Mouse (Mus musculus) MEL (cell line): ENCODE measurements at regions not wholly inside any gene's neighbourhood (a gene's known extent, or its start where the extent isn't known, plus 50 kb on each side); places are given as distances from the start of the nearest gene placed in this dataset.

Experiments
- DNase-seq: peaks from one replicate; pipeline ENCODE4 v3.0.0; 2011; ENCODE audit warnings: low read depth, low spot score
- H3K27ac ChIP-seq: 2 replicates; pipeline ENCODE4 v1.5.1; 2012; ENCODE audit warnings: low read depth, mild to moderate bottlenecking, control low read depth, low read length, moderate library complexity; ENCODE audit not compliant: control insufficient read depth
- H3K27me3 ChIP-seq, 2 experiments: fragments of 150-350 bp in 1 of 2; sonication (generic) in 1 of 2; 2 replicates each; pipeline ENCODE4 v1.6.1; 2012; ENCODE audit warnings: low read length in 2 of 2, mild to moderate bottlenecking in 2 of 2, improper control_type of control experiment in 1 of 2, moderate library complexity in 1 of 2; ENCODE audit not compliant: insufficient read depth in 2 of 2, control insufficient read depth in 1 of 2
- H3K36me3 ChIP-seq, 2 experiments: 2 replicates each; pipeline ENCODE4 v1.6.1; 2012 to 2014; ENCODE audit warnings: low read length in 2 of 2, improper control_type of control experiment in 1 of 2, inconsistent platforms in 1 of 2, mild to moderate bottlenecking in 1 of 2; ENCODE audit not compliant: insufficient read depth in 2 of 2, control insufficient read depth in 1 of 2
- H3K4me1 ChIP-seq, 2 experiments: fragments of 150-350 bp in 1 of 2; sonication (generic) in 1 of 2; 2 replicates each; pipeline ENCODE4 v1.6.1; 2012; ENCODE audit warnings: low read length in 2 of 2, improper control_type of control experiment in 1 of 2, mild to moderate bottlenecking in 1 of 2; ENCODE audit not compliant: insufficient read depth in 2 of 2, control insufficient read depth in 1 of 2
- H3K4me3 ChIP-seq, 2 experiments: fragments of 150-350 bp in 1 of 2; sonication (generic) in 1 of 2; 2 replicates each; pipeline ENCODE4 v1.5.1; 2012; ENCODE audit warnings: low read depth in 2 of 2, low read length in 2 of 2, mild to moderate bottlenecking in 2 of 2, moderate library complexity in 2 of 2, control low read depth in 1 of 2, improper control_type of control experiment in 1 of 2; ENCODE audit not compliant: control insufficient read depth in 1 of 2, insufficient read depth in 1 of 2
- H3K79me2 ChIP-seq: 2 replicates; pipeline ENCODE4 v1.6.1; 2012; ENCODE audit warnings: mild to moderate bottlenecking, low read length, moderate library complexity; ENCODE audit not compliant: control insufficient read depth, poor library complexity, insufficient read depth
- H3K9ac ChIP-seq: 2 replicates; pipeline ENCODE4 v1.6.1; 2012; ENCODE audit warnings: low read depth, mild to moderate bottlenecking, control low read depth, low read length, moderate library complexity; ENCODE audit not compliant: control insufficient read depth, poor library complexity, severe bottlenecking
- H3K9me3 ChIP-seq: fragments of 150-350 bp; sonication (generic); replicated peaks from 2 replicates; pipeline ENCODE4 v1.6.1; 2012; ENCODE audit warnings: mild to moderate bottlenecking, low read length, improper control_type of control experiment, moderate library complexity; ENCODE audit not compliant: insufficient read depth
- BHLHE40 ChIP-seq: IDR thresholded peaks from 2 replicates; pipeline ENCODE4 v1.6.1; 2012; ENCODE audit warnings: low read depth, mild to moderate bottlenecking, inconsistent platforms, low read length, improper control_type of control experiment, borderline replicate concordance
- CHD2 ChIP-seq: IDR thresholded peaks from 2 replicates; pipeline ENCODE4 v1.6.1; 2011; ENCODE audit warnings: low read length, improper control_type of control experiment
- E2F4 ChIP-seq: IDR thresholded peaks from 2 replicates; pipeline ENCODE4 v1.6.1; 2011; ENCODE audit warnings: low read depth, low read length, improper control_type of control experiment, borderline replicate concordance
- ELF1 ChIP-seq: IDR thresholded peaks from 2 replicates; pipeline ENCODE4 v1.6.1; 2014; ENCODE audit warnings: low read depth, mild to moderate bottlenecking, inconsistent platforms, low read length, improper control_type of control experiment, moderate library complexity
- EP300 ChIP-seq, 2 experiments: IDR thresholded peaks; 2 replicates each; pipeline ENCODE4 v1.6.1; 2011; ENCODE audit warnings: improper control_type of control experiment in 2 of 2, low read length in 2 of 2, low read depth in 1 of 2, mild to moderate bottlenecking in 1 of 2
- ETS1 ChIP-seq: IDR thresholded peaks from 2 replicates; pipeline ENCODE4 v1.6.1; 2012; ENCODE audit warnings: low read depth, mild to moderate bottlenecking, inconsistent platforms, low read length, improper control_type of control experiment, moderate library complexity
- GABPA ChIP-seq: IDR thresholded peaks from 2 replicates; pipeline ENCODE4 v1.6.1; 2012; ENCODE audit warnings: low read depth, mild to moderate bottlenecking, inconsistent platforms, low read length, improper control_type of control experiment, moderate library complexity
- GATA1 ChIP-seq: IDR thresholded peaks from 2 replicates; pipeline ENCODE4 v1.6.1; 2011; ENCODE audit warnings: low read depth, low read length, improper control_type of control experiment
- HCFC1 ChIP-seq: IDR thresholded peaks from 2 replicates; pipeline ENCODE4 v1.6.1; 2012; ENCODE audit warnings: low read depth, mild to moderate bottlenecking, inconsistent platforms, low read length, improper control_type of control experiment, moderate library complexity
- MAFK ChIP-seq: IDR thresholded peaks from 2 replicates; pipeline ENCODE4 v1.6.1; 2011; ENCODE audit warnings: low read depth, mild to moderate bottlenecking, low read length, improper control_type of control experiment, borderline replicate concordance
- MAX ChIP-seq: IDR thresholded peaks from 2 replicates; pipeline ENCODE4 v1.6.1; 2011; ENCODE audit warnings: low read length, improper control_type of control experiment
- MXI1 ChIP-seq: IDR thresholded peaks from 2 replicates; pipeline ENCODE4 v1.6.1; 2011; ENCODE audit warnings: mild to moderate bottlenecking, low read depth, low read length, improper control_type of control experiment
- MYB ChIP-seq: IDR thresholded peaks from 2 replicates; pipeline ENCODE4 v1.6.1; 2011; ENCODE audit warnings: mild to moderate bottlenecking, low read depth, low read length, improper control_type of control experiment
- MYC ChIP-seq: IDR thresholded peaks from 2 replicates; pipeline ENCODE4 v1.6.1; 2011; ENCODE audit warnings: low read depth, mild to moderate bottlenecking, low read length, improper control_type of control experiment, moderate library complexity
- NELFE ChIP-seq: IDR thresholded peaks from 2 replicates; pipeline ENCODE4 v1.6.1; 2011; ENCODE audit warnings: low read depth, low read length, improper control_type of control experiment
- POLR2AphosphoS5 ChIP-seq: IDR thresholded peaks from 2 replicates; pipeline ENCODE4 v1.6.1; 2012; ENCODE audit warnings: low read depth, borderline replicate concordance, mild to moderate bottlenecking, inconsistent platforms, low read length, moderate library complexity, mixed read lengths
- SMC3 ChIP-seq: IDR thresholded peaks from 2 replicates; pipeline ENCODE4 v1.6.1; 2011; ENCODE audit warnings: low read depth, low read length, improper control_type of control experiment
- TAL1 ChIP-seq: IDR thresholded peaks from 2 replicates; pipeline ENCODE4 v1.6.1; 2012; ENCODE audit warnings: mild to moderate bottlenecking, inconsistent platforms, low read length, moderate library complexity, mixed read lengths
- TBP ChIP-seq: IDR thresholded peaks from 2 replicates; pipeline ENCODE4 v1.8.0; 2011; ENCODE audit warnings: low read depth, low read length, improper control_type of control experiment
- TCF12 ChIP-seq: IDR thresholded peaks from 2 replicates; pipeline ENCODE4 v1.6.1; 2014; ENCODE audit warnings: low read depth, mild to moderate bottlenecking, inconsistent platforms, low read length, improper control_type of control experiment, moderate library complexity
- USF1 ChIP-seq: IDR thresholded peaks from 2 replicates; pipeline ENCODE4 v1.6.1; 2014; ENCODE audit warnings: low read depth, mild to moderate bottlenecking, inconsistent platforms, low read length, improper control_type of control experiment, moderate library complexity
- USF2 ChIP-seq, 2 experiments: IDR thresholded peaks; 2 replicates each; pipeline ENCODE4 v1.6.1; 2011 to 2012; ENCODE audit warnings: improper control_type of control experiment in 2 of 2, low read length in 2 of 2, borderline replicate concordance in 1 of 2, inconsistent platforms in 1 of 2, low read depth in 1 of 2, mild to moderate bottlenecking in 1 of 2; ENCODE audit not compliant: insufficient read depth in 1 of 2
- ZKSCAN1 ChIP-seq: IDR thresholded peaks from 2 replicates; pipeline ENCODE4 v1.6.1; 2012; ENCODE audit warnings: low read depth, mild to moderate bottlenecking, inconsistent platforms, low read length, improper control_type of control experiment, moderate library complexity
- ZMIZ1 ChIP-seq: IDR thresholded peaks from 2 replicates; pipeline ENCODE4 v1.6.1; 2012; ENCODE audit warnings: low read depth, mild to moderate bottlenecking, inconsistent platforms, low read length, improper control_type of control experiment, moderate library complexity

GRCm38 (mm10) chr16:87060473-87060872 is 293.5 kb upstream of the N6amt1 start:
- no peak for TF ChIP-seq MYC
- TF ChIP-seq TAL1: no peak
- no peak for TF ChIP-seq USF2 (IDR thresholded peaks at IDR 0.05; ENCODE audit: borderline replicate concordance in 1 of 2, insufficient read depth in 1 of 2, low read depth in 1 of 2, low read length in 2 of 2)
- TF ChIP-seq E2F4: no peak
- TF ChIP-seq ZKSCAN1: no peak
- TF ChIP-seq BHLHE40: no peak
- no peak for TF ChIP-seq GATA1
- no peak for TF ChIP-seq SMC3
- no peak for TF ChIP-seq HCFC1
- no peak for TF ChIP-seq POLR2AphosphoS5
- TF ChIP-seq MAFK: no peak
- TF ChIP-seq NELFE: no peak
- no peak for TF ChIP-seq CHD2
- no peak for TF ChIP-seq TCF12
- no peak for TF ChIP-seq MAX
- TF ChIP-seq MXI1: no peak
- no peak for TF ChIP-seq GABPA
- TF ChIP-seq ETS1: no peak
- Histone ChIP-seq H3K4me1 (no peaks in the 10 kb centered on the region), H3K9me3 (no peaks in the 10 kb centered on the region), H3K27ac (no peak overlapping the region), H3K9ac (no peak overlapping the region), H3K36me3 (no peaks in the 10 kb centered on the region), H3K79me2 (no peaks in the 10 kb centered on the region), H3K27me3 (no peaks in the 10 kb centered on the region), H3K4me3 (no peak overlapping the region)
- no peak for DNase-seq

- no peak for DNase-seq
- Histone ChIP-seq H3K27ac (no peak overlapping the region), H3K27me3 (no peaks in the 10 kb centered on the region), H3K9ac (no peak overlapping the region), H3K9me3 (no peaks in the 10 kb centered on the region), H3K36me3 (no peaks in the 10 kb centered on the region), H3K4me3 (no peak overlapping the region), H3K4me1 (no peaks in the 10 kb centered on the region), H3K79me2 (no peaks in the 10 kb centered on the region)
- TF ChIP-seq GABPA (no peak), CHD2 (no peak), ELF1 (no peak), MYB (no peak), TBP (no peak), BHLHE40 (no peak), USF1 (no peak), POLR2AphosphoS5 (no peak), ZMIZ1 (no peak), ZKSCAN1 (no peak), EP300 (IDR thresholded peaks at IDR 0.05; ENCODE audit: low read depth in 1 of 2, low read length in 2 of 2) (no peak), SMC3 (no peak), MAX (no peak), TCF12 (no peak), ETS1 (no peak)
Measured at GRCm38 (mm10) chr16:87049741-87050383, 304.1 kb upstream of the N6amt1 start.
